ENCODE assay signal across 8 mouse cellular contexts in the genomic region with DNA sequence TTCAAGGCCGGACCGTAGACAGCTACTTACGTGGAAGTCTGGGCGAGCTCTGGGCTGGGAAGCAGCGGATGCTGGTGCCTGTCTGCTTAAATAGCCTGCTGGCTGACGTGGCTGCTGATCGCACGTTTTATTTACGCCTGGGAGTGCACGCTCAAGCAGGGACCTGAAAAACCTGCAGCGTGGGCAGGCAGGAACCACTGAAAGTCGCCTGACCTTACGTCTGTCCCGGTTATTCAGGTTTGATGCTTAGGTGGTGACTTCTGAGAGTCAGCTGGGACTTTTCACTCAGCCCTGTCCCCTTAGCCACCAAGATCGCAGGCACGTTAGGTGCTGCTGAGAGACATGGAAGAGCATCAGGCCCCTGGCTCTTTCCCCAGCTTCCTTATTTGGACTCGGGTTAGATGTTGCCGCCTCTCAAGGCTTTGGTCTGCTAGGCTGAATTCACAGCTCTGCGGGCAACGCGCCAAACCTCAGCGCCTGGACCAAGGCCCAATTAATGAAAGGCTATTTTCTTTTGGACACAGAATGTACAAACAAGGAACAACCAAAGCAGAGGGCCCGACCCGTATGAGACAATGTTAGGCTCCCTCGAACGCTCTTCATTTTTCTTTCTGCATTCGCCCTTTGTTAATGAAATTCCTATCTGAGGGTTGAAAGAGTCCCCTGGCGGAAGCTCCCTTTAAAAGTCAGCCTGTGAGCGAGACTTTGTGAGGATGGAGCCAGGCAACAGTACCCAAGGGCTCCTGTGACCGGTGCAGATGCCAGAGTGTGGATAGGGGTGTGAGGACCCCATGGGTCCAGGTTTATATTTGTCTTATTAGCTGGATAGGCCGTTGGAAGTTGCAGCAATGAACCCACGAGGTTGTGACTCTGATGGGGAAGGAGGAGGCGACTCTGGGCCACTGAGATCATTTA. TPM values are rescaled to one million over a fixed set of nuclear protein-coding genes. Genes with fewer than 3 reads are reported as not detected.
DNase-seq lines count a peak whose midpoint lies in the region; ATAC-seq lines count a peak whose summit lies in the region.

Gene Hopx (minus strand): TSS at position 305 of the 915 bp plus-strand sequence.

- 0 out of 2 replicates have a peak within 1 kb of the TSS, but pooled peaks have one; percentile 44 for H3K27ac ChIP-seq in hindbrain, embryonic 12.5 days
- peak within 1 kb of the TSS; percentile 56 for H3K27ac ChIP-seq in stomach, embryonic 16.5 days (ENCODE audit: low read length)

- peak; percentile 54 for DNase-seq in R1 (ENCODE audit: low read depth, low spot score)
- peak; percentile 40 for DNase-seq in cerebellum, adult 9-11 months
- DNase-seq in gastrocnemius, adult 8-10 months (ENCODE audit: low spot score in 2 of 2): peak; percentile 54 to 57
- peak; percentile 58 to 77 for DNase-seq in layer of hippocampus, adult 8-10 months (ENCODE audit: low spot score in 2 of 2)
- peak; percentile 85 to 92 for DNase-seq in lung, postnatal 4 days
- DNase-seq in T-cell, adult 2 months (ENCODE audit: low spot score): no peak

- H3K4me3 ChIP-seq in hindbrain, embryonic 12.5 days: no peak within 1 kb of the TSS
- H3K4me3 ChIP-seq in stomach, embryonic 16.5 days (replicated peaks; ENCODE audit: low read length): peak within 1 kb of the TSS; percentile 22

- no peak within 1 kb of the TSS for H3K9ac ChIP-seq in hindbrain, embryonic 12.5 days
- H3K9ac ChIP-seq in stomach, embryonic 16.5 days (ENCODE audit: low read length): peak within 1 kb of the TSS; percentile 49

- peaks cover 10% of the 10 kb centered on the region for H3K4me1 ChIP-seq in hindbrain, embryonic 12.5 days
- peaks cover 11% of the 10 kb centered on the region for H3K4me1 ChIP-seq in stomach, embryonic 16.5 days (ENCODE audit: control insufficient read depth, insufficient read depth, low read length)

- 44% methylated on average over 33 of the region's 33 CpGs for WGBS in hindbrain, embryonic 12.5 days
- WGBS in stomach, embryonic 16.5 days: 26% methylated on average over 33 of the region's 33 CpGs

- no peaks in the 10 kb centered on the region for H3K9me3 ChIP-seq in hindbrain, embryonic 12.5 days (replicated peaks)
- H3K9me3 ChIP-seq in stomach, embryonic 16.5 days (replicated peaks; ENCODE audit: control insufficient read depth, low read length): no peaks in the 10 kb centered on the region

- ATAC-seq in hindbrain, embryonic 12.5 days (ENCODE audit: low FRiP score): peak; percentile 72
- peak; percentile 69 for ATAC-seq in stomach, embryonic 16.5 days (ENCODE audit: insufficient read depth, low FRiP score)

- no peaks in the 10 kb centered on the region for H3K27me3 ChIP-seq in hindbrain, embryonic 12.5 days
- H3K27me3 ChIP-seq in stomach, embryonic 16.5 days (ENCODE audit: control insufficient read depth, insufficient read depth, low read length): no peaks in the 10 kb centered on the region

- peak within 1 kb of the TSS; percentile 20 for H3K4me2 ChIP-seq in hindbrain, embryonic 12.5 days (replicated peaks)
- H3K4me2 ChIP-seq in stomach, embryonic 16.5 days (ENCODE audit: low read depth, low read length): peak within 1 kb of the TSS; percentile 45

- H3K36me3 ChIP-seq in hindbrain, embryonic 12.5 days: no peaks in the 10 kb centered on the region
- H3K36me3 ChIP-seq in stomach, embryonic 16.5 days (ENCODE audit: control insufficient read depth, insufficient read depth, low read length): no peaks in the 10 kb centered on the region

RNA-seq across cellular contexts. Expression of gene Hopx, which starts in this region (rescaled TPM):
- 1 to 10 TPM; 1.2 to 2.7 (median 2.2) TPM for total RNA-seq in gastrocnemius, adult 8-10 months (2022)
- 1.6 and 2.8 TPM in 2 replicates for polyA plus RNA-seq in hindbrain, embryonic 12.5 days (2016; fragmentation: Nextera tagmentation; extraction: Ambion mirVana)
- total RNA-seq in layer of hippocampus, adult 8-10 months (2022): 10 to 100 TPM; 67.3 to 87.2 (median 72.1) TPM
- 6.9 and 11.2 TPM in 2 replicates for polyA plus RNA-seq in stomach, embryonic 16.5 days (2015; fragmentation: Nextera tagmentation; extraction: Ambion mirVana)

Comparison
In these comparisons a context has a peak if more than half of its experiments do, and no peak if none do; other contexts are left out.
1. RNA of gene Hopx (total RNA-seq): 67.3 to 87.2 TPM in layer of hippocampus, adult 8-10 months; 1.2 to 2.7 TPM in gastrocnemius, adult 8-10 months; every median in the first group is over 10 times any median in the second.